Comparison of ENCODE assay signal across 20 mouse cellular contexts in genomic region chr17:11030936-11031335, GRCm38 (mm10).
"Had no signal": no experiment of that assay in that cellular context is flagged by ENCODE, and none has a peak within 500 bp of the region (broad histone marks: within the 10 kb centered on the region; RNA-seq: fewer than 3 reads in every experiment).

No protein-coding gene starts in this region.

- DNase-seq: lung, adult 18-20 months; lung, postnatal 14 days; lung, postnatal 36 days; midbrain, embryonic 14.5 days; retina, postnatal 1 day; right cerebral cortex, adult 18-20 months; right cerebral cortex, postnatal 25 days; right cerebral cortex, postnatal 4 days; spleen, adult 18-20 months; thymus, adult 18-20 months; thymus, postnatal 14 days; thymus, postnatal 36 days had no signal

- H3K27me3 ChIP-seq: lung, embryonic 15.5 days; midbrain, embryonic 12.5 days; neural tube, embryonic 13.5 days; neural tube, embryonic 15.5 days had no signal

- H3K36me3 ChIP-seq: lung, embryonic 15.5 days; midbrain, embryonic 10.5 days; midbrain, embryonic 12.5 days; neural tube, embryonic 13.5 days; neural tube, embryonic 15.5 days had no signal

- H3K9ac ChIP-seq: lung, embryonic 15.5 days; midbrain, embryonic 12.5 days; neural tube, embryonic 13.5 days; neural tube, embryonic 15.5 days had no signal

- H3K4me2 ChIP-seq: lung, embryonic 15.5 days; midbrain, embryonic 12.5 days; neural tube, embryonic 13.5 days; neural tube, embryonic 15.5 days had no signal

- H3K4me1 ChIP-seq: midbrain, embryonic 12.5 days; neural tube, embryonic 13.5 days had no signal

- H3K27ac ChIP-seq: lung, embryonic 15.5 days; midbrain, embryonic 10.5 days; midbrain, embryonic 12.5 days; neural tube, embryonic 13.5 days; neural tube, embryonic 15.5 days had no signal

- H3K9me3 ChIP-seq: lung, embryonic 15.5 days; midbrain, embryonic 10.5 days; midbrain, embryonic 12.5 days; neural tube, embryonic 13.5 days; neural tube, embryonic 15.5 days had no signal

- ATAC-seq: lung, postnatal 0 days; midbrain, embryonic 16.5 days had no signal

- H3K4me3 ChIP-seq: lung, embryonic 15.5 days; midbrain, embryonic 10.5 days; midbrain, embryonic 12.5 days; myocyte; neural tube, embryonic 13.5 days; neural tube, embryonic 15.5 days had no signal
